Mouse (Mus musculus): ENCODE measurements around the gene Ptgr1.

Ptgr1 gene

GRCm38 (mm10) chr4:58986540-58987190, at the start of gene Ptgr1:
TSS of gene Ptgr1 (minus strand) at chr4:58987119.
- DNase-seq (ENCODE audit: low spot score in 2 of 2) = peak; percentile 70 to 81

GRCm38 (mm10) chr4:59035786-59036350, 48.9 kb upstream of the Ptgr1 start:
- DNase-seq (ENCODE audit: low spot score in 2 of 2) = no peak

- peak; percentile 53 to 62 for DNase-seq (ENCODE audit: low spot score in 2 of 2)
These were observed 48.2 kb upstream of the Ptgr1 start, which contains the start of gene Gng10 for GRCm38 (mm10) chr4:59034918-59035785. TSS of gene Gng10 (plus strand) at chr4:59035088.

GRCm38 (mm10) chr4:59034325-59034917, 47.5 kb upstream of the Ptgr1 start:
- no peak for DNase-seq (ENCODE audit: low spot score in 2 of 2)

GRCm38 (mm10) chr4:59016922-59017321, 30.0 kb upstream of the Ptgr1 start:
- DNase-seq (ENCODE audit: low spot score in 2 of 2) = no peak

GRCm38 (mm10) chr4:59015181-59015580, 28.3 kb upstream of the Ptgr1 start:
- no peak for DNase-seq (ENCODE audit: low spot score in 2 of 2)

GRCm38 (mm10) chr4:59011446-59011845, 24.5 kb upstream of the Ptgr1 start:
- DNase-seq (ENCODE audit: low spot score in 2 of 2) = no peak

- DNase-seq (ENCODE audit: low spot score in 2 of 2) = no peak
These were observed 22.8 kb upstream of the Ptgr1 start for GRCm38 (mm10) chr4:59009696-59010095.

GRCm38 (mm10) chr4:59009186-59009585, 22.3 kb upstream of the Ptgr1 start:
- DNase-seq (ENCODE audit: low spot score in 2 of 2) = no peak

- no peak for DNase-seq (ENCODE audit: low spot score in 2 of 2)
These were observed 21.1 kb upstream of the Ptgr1 start for GRCm38 (mm10) chr4:59007974-59008373.

GRCm38 (mm10) chr4:59007016-59007415, 20.1 kb upstream of the Ptgr1 start:
- DNase-seq (ENCODE audit: low spot score in 2 of 2) = no peak

GRCm38 (mm10) chr4:59006211-59006610, 19.3 kb upstream of the Ptgr1 start:
- DNase-seq (ENCODE audit: low spot score in 2 of 2) = no peak

GRCm38 (mm10) chr4:59003806-59004200, 16.9 kb upstream of the Ptgr1 start:
- no peak for DNase-seq (ENCODE audit: low spot score in 2 of 2)

- DNase-seq (ENCODE audit: low spot score in 2 of 2) = peak; percentile 92 to 93
These were observed 16.3 kb upstream of the Ptgr1 start, which contains the start of gene Gm20503 for GRCm38 (mm10) chr4:59002948-59003805. TSS of gene Gm20503 (plus strand) at chr4:59003210.

GRCm38 (mm10) chr4:59000614-59001013, 13.7 kb upstream of the Ptgr1 start:
- no peak for DNase-seq (ENCODE audit: low spot score in 2 of 2)

GRCm38 (mm10) chr4:58999686-59000085, 12.8 kb upstream of the Ptgr1 start:
- DNase-seq (ENCODE audit: low spot score in 2 of 2) = peak; percentile 15 to 68

- no peak for DNase-seq (ENCODE audit: low spot score in 2 of 2)
These were observed 11.8 kb upstream of the Ptgr1 start for GRCm38 (mm10) chr4:58998688-58999087.

- DNase-seq (ENCODE audit: low spot score in 2 of 2) = no peak
These were observed 10.2 kb upstream of the Ptgr1 start for GRCm38 (mm10) chr4:58997081-58997480.

- DNase-seq (ENCODE audit: low spot score in 2 of 2) = no peak
These were observed 8.4 kb upstream of the Ptgr1 start for GRCm38 (mm10) chr4:58995251-58995693.

GRCm38 (mm10) chr4:58994762-58995161, 7.8 kb upstream of the Ptgr1 start, which contains the start of gene Dnajc25:
TSS of gene Dnajc25 (plus strand) at chr4:58995062.
- no peak for DNase-seq (ENCODE audit: low spot score in 2 of 2)

GRCm38 (mm10) chr4:58992195-58992594, 5.3 kb upstream of the Ptgr1 start:
- DNase-seq (ENCODE audit: low spot score in 2 of 2) = no peak

Measured in heart, adult 9 months (tissue).